Mouse (Mus musculus) myocyte (in vitro differentiated cells): ENCODE results near the gene Ralgps1.

ENCODE experiments used
- CEBPB ChIP-seq: IDR thresholded peaks from 2 replicates; pipeline ENCODE4 v1.6.1; 2011; ENCODE audit warnings: mild to moderate bottlenecking, moderate library complexity; ENCODE audit not compliant: poor library complexity, insufficient read depth, severe bottlenecking
- MAX ChIP-seq: IDR thresholded peaks from one replicate; pipeline ENCODE4 v1.6.1; 2011; ENCODE audit warnings: low read depth, mild to moderate bottlenecking, control low read depth
- MYOG ChIP-seq, 3 experiments: IDR thresholded peaks; one replicate each; pipeline ENCODE4 v1.6.1; 2011; ENCODE audit warnings: control low read depth in 2 of 3, low read depth in 2 of 3, mild to moderate bottlenecking in 2 of 3; ENCODE audit not compliant: insufficient read length in 2 of 3, control insufficient read depth in 1 of 3, insufficient read depth in 1 of 3
- POLR2A ChIP-seq: IDR thresholded peaks from one replicate; pipeline ENCODE4 v1.6.1; 2011; ENCODE audit warnings: low read depth, mild to moderate bottlenecking, control low read depth, moderate library complexity; ENCODE audit not compliant: insufficient read length
- POLR2AphosphoS2 ChIP-seq: IDR thresholded peaks from one replicate; pipeline ENCODE4 v1.6.1; 2011; ENCODE audit warnings: low read depth, control low read depth; ENCODE audit not compliant: insufficient read length
- TCF12 ChIP-seq: IDR thresholded peaks from one replicate; pipeline ENCODE4 v1.6.1; 2011; ENCODE audit warnings: mild to moderate bottlenecking, control low read depth; ENCODE audit not compliant: poor library complexity, insufficient read depth, severe bottlenecking

- TF ChIP-seq POLR2A (no peak), POLR2AphosphoS2 (no peak), CEBPB (no peak), TCF12 (no peak), MYOG (IDR thresholded peaks at IDR 0.05; ENCODE audit: control insufficient read depth in 1 of 3, insufficient read depth in 1 of 3, insufficient read length in 2 of 3, low read depth in 2 of 3) (no peak), MAX (no peak)
Measured at GRCm38 (mm10) chr2:33397036-33397435, 25.8 kb upstream of the Ralgps1 start.
